Mouse (Mus musculus) 3134 (cell line): ENCODE measurements around the gene Pick1.

Experiments
- DNase-seq: peaks from one replicate; pipeline ENCODE4 v3.0.0-alpha.2; 2011; ENCODE audit warnings: low spot score; ENCODE audit not compliant: insufficient read length; ENCODE audit errors: extremely low read depth

Pick1 gene

DNA sequence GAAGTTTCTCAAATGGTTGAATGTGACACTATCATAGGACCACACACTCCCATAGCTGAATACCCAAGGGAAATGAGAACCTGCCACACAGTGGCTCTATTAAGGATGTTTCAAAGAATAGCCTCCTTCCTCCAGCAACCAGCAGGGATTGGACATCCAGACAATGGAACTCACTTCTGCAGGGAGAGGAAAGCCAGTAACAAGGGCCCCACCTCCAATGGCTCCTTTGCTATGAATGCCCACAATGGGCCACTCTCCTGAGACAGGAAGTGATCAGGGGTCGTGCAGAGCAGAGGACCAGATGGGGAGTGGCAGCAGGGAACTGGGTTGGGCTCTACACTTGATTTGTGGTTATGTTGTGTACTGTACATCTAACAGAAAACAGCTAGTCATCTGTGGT, 39.5 kb downstream of the Pick1 start:
- DNase-seq: no peak

- no peak for DNase-seq
Observed at GRCm38 (mm10) chr15:79270317-79271123, 41.5 kb downstream of the Pick1 start.

DNA sequence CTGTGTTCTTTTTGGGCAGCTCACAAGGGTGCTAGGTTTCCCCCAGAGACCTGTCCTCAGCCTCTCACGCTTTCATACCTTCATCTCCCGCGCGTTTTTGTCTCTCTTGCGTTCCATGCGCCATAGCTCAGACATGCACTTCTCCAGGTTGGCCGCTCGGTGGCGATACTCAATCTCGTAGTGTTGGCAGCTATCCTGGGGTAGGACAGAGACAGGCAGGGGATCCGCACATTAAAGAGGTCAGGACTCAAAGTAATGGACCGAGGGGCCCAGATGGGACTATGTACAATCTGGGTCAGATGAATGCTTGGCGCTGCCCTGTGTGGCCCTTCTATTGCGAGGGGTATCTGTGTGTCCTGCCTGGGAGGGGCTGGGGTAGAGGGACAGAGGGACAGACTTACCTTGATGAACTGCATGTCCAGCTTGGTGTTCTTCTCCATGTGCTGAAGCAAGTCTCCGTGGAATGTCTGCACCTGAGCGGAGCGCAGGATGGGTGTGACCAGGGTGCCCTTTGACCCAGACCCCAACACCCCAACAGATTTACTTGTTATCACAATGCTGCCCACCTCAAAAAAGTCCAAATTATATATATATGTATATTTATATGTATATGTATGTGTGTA, 42.3 kb downstream of the Pick1 start:
- DNase-seq: no peak

DNA sequence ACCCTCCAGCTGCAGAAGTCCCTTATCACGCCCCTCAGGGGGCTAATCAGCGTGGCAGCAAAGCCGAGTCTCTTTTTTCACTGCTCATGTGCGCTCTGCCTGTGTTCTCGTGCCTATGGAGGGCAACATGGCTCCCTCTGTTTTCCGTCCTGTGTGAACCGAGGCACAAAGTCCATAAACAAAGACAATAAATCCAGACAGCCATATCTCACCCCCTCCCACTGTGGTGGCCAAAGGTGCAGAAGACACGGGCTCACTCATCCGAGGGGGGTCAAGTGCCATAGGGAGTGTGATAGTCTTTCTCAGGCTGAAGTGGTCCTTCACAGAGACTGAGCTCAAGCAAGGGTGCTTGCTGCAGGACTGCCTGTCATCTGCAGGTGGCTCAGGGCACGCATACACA, 44.0 kb downstream of the Pick1 start:
- no peak for DNase-seq

GRCm38 (mm10) chr15:79277728-79278127, 48.8 kb downstream of the Pick1 start:
- no peak for DNase-seq

- DNase-seq: no peak
Observed at GRCm38 (mm10) chr15:79280209-79280608, 51.2 kb downstream of the Pick1 start.

- no peak for DNase-seq
Observed at GRCm38 (mm10) chr15:79280850-79281249, 51.9 kb downstream of the Pick1 start.

GRCm38 (mm10) chr15:79281389-79281788, 52.4 kb downstream of the Pick1 start:
- DNase-seq: peak; percentile 39

DNA sequence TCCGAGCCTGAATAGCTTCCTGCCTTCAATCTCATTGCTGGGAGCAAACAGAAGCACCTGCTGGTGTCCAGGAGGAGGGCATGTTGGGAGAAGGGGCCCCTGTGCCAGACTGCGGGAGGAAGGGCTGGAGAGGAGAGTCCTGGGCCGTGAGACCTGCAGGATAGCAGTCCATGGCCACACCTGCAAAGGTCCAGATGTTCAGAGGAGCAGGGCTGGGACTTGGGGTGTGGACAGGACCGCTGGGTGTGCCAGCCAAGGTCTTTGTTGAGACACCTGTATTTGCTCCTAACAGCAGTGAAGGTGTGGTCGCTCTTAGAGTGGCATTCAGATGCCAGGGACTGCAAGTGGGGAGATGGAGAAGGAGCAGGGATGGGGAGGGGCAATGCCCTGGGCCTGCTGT, 53.5 kb downstream of the Pick1 start:
- no peak for DNase-seq

DNA sequence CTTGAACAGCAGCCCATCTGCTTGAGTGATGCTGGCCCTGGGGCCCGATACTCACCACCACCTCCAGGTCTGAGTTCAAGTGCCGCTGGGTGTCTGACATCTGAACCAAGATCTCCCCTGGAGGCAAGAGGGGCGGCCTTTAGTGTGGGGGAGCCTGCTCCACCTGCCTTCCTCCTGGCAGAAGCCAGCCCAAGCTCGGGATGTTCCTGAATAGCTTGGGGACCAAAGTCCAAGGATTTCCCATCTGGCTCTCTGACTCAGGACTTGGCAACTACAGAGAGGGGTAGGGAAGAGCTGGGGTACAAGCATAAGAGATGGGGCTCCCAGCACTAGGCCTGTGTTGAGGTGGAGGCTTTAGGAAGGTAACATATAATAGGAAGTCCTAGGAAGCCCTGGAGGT, 54.4 kb downstream of the Pick1 start:
- no peak for DNase-seq

DNA sequence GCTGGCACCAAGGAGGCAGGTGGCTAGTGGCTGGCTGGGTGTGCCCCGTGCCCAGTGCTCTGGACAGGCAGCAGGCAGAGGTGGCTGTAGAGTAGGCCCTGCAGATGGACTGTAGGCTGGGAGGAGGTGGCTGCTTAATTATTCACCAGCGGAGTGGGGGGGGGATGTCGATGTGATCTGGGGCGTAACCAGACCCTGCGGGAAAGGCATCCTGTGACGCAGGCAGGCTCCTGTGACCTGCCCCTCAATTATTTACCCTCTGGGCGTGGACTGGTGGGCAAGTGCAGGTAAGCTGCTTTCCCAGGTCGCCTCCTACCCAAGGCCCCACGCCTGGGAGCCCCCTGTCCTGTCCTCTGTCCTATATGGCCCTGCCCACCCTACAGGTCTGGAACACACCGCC, 56.4 kb downstream of the Pick1 start, which contains the start of gene Baiap2l2:
TSS of gene Baiap2l2 (minus strand) at position 139 of the 400 bp plus-strand sequence.
- no peak for DNase-seq

DNA sequence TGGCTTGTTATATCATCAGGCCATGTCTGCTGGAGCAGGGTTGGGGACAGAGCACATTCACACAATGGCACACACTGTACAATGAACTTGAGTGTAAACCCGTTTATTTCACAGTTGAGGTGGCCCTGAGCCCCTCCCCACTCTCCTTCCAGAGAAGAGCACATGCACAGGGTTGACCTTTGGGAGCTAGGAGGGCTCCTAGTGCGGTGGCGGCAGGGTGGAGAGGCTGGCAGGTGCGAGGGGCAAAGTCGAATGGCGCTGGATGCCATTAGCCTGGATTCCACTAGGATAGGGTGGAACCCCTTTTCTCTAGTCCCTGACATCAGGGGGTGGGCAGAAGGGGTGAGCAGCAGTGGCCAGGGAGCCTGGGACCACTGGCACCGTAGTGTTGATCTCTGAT, 57.2 kb downstream of the Pick1 start:
- no peak for DNase-seq

DNA sequence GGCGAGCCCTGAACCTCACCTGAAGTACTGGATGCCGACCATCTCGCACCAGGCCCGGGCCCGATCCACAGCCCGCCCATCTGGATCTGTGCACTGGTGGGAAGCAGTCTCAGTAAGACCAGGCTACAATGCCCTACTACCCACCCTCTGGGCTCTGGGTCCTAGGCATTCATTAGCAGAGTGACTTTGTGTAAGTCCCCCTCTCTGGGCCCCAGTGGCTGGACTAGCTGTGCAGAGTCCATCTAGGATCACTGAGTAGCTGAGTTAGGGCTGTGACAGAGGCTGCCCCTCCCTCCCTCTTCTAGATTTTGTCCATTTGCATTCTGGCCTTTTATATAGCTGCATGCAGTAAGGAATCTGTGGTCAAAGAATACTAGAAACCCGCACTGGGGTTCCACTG, 58.1 kb downstream of the Pick1 start:
- DNase-seq: no peak

- no peak for DNase-seq
Observed at GRCm38 (mm10) chr15:79288387-79288786, 59.4 kb downstream of the Pick1 start.

DNA sequence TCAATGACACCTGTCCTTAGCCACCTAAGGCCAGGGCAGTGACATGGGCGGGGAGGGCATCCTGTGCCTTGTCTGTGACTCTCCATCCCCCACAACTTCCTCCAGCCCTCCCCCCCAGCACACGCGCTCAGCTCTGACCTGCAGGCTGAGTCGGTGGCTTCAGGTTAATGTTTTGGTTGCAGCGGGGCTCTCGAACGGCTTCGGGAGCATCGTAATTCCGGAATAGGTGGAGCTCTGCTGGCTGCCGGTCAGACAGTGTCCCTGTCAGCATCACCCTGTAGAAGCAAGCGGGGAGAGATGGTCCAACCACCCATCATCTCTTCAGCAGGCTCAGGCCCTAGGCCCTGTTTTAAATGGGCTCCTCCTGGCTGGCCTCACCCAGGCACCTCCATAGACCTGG, 60.5 kb downstream of the Pick1 start:
- DNase-seq: no peak

- DNase-seq: no peak
Observed at GRCm38 (mm10) chr15:79290340-79290739, 61.4 kb downstream of the Pick1 start.

GRCm38 (mm10) chr15:79292779-79293178, 63.8 kb downstream of the Pick1 start:
- DNase-seq: no peak

GRCm38 (mm10) chr15:79298553-79298952, 69.6 kb downstream of the Pick1 start:
- peak; percentile 47 for DNase-seq
